Mouse (Mus musculus): ENCODE measurements at regions not wholly inside any gene's neighbourhood (a gene's known extent, or its start where the extent isn't known, plus 50 kb on each side); places are given as distances from the start of the nearest gene placed in this dataset.

DNA sequence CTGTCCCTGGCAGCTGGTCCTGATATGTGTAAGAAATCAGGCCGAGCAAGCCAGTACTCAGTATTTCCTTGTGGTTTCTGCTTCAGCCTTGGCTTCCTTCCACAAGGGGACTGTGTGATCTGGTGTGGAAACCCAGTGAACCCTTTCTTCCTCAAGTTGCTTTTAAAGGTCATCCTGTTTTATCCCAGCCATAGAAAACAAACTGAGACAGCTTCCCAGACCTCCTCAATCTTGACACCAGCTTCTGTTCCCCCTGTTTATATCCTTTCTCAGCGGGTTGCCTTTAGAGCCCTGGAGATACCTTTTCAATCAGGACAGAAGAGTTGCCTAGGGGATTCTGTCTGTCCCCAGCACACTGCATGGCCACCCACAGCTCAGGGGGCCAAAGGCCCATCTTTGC lies 155.2 kb upstream of the Zfp507 start:
- DNase-seq, result no peak
- H3K4me3 ChIP-seq (replicated peaks; ENCODE audit: extremely low read depth, low read depth, low read length), result no peak overlapping the region
- H3K4me1 ChIP-seq (ENCODE audit: control insufficient read depth, insufficient read depth, low read length), result no peaks in the 10 kb centered on the region
- TF ChIP-seq CTCF (IDR thresholded peaks at IDR 0.05; ENCODE audit: insufficient read depth, low read length), result no peak
- TF ChIP-seq POLR2A (IDR thresholded peaks at IDR 0.05; ENCODE audit: borderline replicate concordance, extremely low read depth, low read depth, low read length), result no peak
- WGBS, result 12% methylated on average over 2 of the region's 2 CpGs

DNA sequence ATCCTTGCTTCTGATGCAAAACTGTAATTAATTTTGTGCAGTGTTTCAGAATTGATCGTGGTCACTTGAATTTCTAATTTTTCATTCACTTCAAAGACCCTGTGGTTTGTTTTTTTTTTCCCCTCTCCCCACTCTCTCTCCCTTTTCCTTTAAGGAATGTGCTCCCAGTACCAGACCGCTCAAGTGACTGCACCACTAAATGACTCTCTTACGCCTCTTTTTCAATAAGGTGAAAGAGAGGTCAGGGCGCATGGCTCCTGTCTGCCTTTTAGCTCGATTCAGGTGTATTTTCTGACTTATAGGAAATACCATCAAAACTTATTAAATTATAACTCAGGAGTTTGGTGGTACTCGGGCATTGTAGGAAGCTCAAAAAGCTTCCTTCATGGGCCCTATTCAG lies 146.0 kb upstream of the Zfp507 start:
- 36% methylated on average over 6 of the region's 6 CpGs for WGBS
- no peak overlapping the region for H3K4me3 ChIP-seq (replicated peaks; ENCODE audit: extremely low read depth, low read depth, low read length)

DNA sequence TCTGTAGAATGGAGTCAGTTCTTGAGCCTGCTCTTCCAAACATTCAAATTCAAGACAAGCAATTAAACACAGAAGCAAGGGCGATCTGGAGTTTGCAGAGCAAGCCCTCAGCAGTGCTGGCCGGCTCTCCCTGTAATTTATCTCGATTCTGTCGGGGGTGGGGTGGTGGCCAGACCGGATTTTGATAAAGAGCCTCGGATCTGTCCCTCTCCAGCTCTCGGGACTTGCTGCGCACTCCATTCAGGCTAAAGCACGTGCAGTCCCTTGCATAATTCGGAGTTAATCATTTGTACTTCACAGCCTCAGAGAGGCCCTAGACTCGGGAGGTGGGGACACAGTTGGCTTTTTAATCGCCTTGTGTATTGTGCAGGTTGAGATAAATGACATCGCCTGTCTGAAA lies 145.6 kb upstream of the Zfp507 start:
- H3K4me1 ChIP-seq (ENCODE audit: control insufficient read depth, insufficient read depth, low read length), result no peaks in the 10 kb centered on the region
- 4% methylated on average over 13 of the region's 13 CpGs for WGBS
- TF ChIP-seq CTCF (IDR thresholded peaks at IDR 0.05; ENCODE audit: insufficient read depth, low read length) (no peak), POLR2A (IDR thresholded peaks at IDR 0.05; ENCODE audit: borderline replicate concordance, extremely low read depth, low read depth, low read length) (no peak)
- DNase-seq, result peak; percentile 23
- H3K4me3 ChIP-seq (replicated peaks; ENCODE audit: extremely low read depth, low read depth, low read length), result no peak overlapping the region

More for the DNA sequence above, 146.0 kb upstream of the Zfp507 start:
- TF ChIP-seq CTCF (IDR thresholded peaks at IDR 0.05; ENCODE audit: insufficient read depth, low read length), result no peak
- TF ChIP-seq POLR2A (IDR thresholded peaks at IDR 0.05; ENCODE audit: borderline replicate concordance, extremely low read depth, low read depth, low read length), result no peak
- no peaks in the 10 kb centered on the region for H3K4me1 ChIP-seq (ENCODE audit: control insufficient read depth, insufficient read depth, low read length)
- DNase-seq, result no peak

DNA sequence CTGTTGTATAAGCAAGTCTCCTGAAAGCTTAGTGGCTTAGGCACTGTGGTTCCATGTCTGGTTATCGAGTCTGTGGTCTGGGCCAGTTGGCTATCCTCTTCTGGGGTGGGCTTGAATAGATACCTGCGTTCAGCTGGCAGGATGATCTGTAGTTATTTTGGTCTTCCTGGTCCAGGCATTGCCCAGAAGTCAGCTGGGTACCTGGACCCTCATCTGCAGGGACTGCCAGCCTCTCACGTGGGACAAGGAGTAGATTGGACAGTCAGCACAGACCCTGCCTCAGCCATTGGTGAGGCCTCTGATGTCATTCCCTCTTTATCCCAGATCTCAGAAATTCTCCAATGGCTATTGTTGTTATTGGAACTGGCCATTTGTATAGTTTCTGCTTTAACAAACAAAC lies 138.3 kb upstream of the Zfp507 start:
- no peak for TF ChIP-seq POLR2A (IDR thresholded peaks at IDR 0.05; ENCODE audit: borderline replicate concordance, extremely low read depth, low read depth, low read length)
- no peak for TF ChIP-seq CTCF (IDR thresholded peaks at IDR 0.05; ENCODE audit: insufficient read depth, low read length)
- no peak for DNase-seq
- H3K4me1 ChIP-seq (ENCODE audit: control insufficient read depth, insufficient read depth, low read length), result no peaks in the 10 kb centered on the region
- 82% methylated on average over 3 of the region's 3 CpGs for WGBS
- no peak overlapping the region for H3K4me3 ChIP-seq (replicated peaks; ENCODE audit: extremely low read depth, low read depth, low read length)

DNA sequence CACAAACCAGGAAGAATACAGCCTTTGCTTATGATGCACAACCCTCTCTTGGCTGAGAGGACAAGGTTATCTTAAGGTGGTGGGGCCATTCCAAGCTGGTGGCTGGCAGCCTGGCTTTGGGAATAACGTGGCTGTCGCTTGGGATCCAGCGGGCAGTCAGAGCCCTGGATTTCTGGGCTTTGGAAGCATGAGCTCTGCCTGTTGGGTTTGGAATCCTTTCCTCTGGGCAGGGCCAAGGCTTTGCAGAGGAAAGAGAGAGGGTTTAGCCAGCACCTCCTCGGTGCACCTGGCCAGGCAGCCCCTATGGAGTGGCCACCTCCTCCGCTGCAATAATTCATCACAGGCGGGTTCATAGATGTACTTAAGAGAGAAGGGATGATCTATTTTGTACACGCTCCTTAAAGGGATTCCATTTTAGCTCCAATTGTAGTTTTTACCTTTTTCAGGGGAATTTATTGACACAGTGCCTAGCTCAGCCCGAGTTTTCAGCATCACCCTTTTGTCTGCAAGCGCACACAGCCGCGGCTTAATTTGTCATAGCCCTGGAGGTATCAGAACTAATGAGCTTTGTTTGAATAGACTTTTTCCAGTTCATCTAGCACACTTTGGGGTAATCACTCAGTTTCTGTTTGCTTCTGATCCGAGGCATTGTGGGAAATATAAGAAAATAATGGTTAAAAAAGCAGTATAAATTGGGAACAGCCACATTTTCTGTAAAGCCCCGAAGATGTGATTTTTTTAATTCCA lies 135.5 kb upstream of the Zfp507 start:
- no peak overlapping the region for H3K4me3 ChIP-seq (replicated peaks; ENCODE audit: extremely low read depth, low read depth, low read length)
- H3K4me1 ChIP-seq (ENCODE audit: control insufficient read depth, insufficient read depth, low read length), result no peaks in the 10 kb centered on the region
- DNase-seq, result no peak
- 73% methylated on average over 13 of the region's 13 CpGs for WGBS
- TF ChIP-seq CTCF (IDR thresholded peaks at IDR 0.05; ENCODE audit: insufficient read depth, low read length), result no peak
- no peak for TF ChIP-seq POLR2A (IDR thresholded peaks at IDR 0.05; ENCODE audit: borderline replicate concordance, extremely low read depth, low read depth, low read length)

DNA sequence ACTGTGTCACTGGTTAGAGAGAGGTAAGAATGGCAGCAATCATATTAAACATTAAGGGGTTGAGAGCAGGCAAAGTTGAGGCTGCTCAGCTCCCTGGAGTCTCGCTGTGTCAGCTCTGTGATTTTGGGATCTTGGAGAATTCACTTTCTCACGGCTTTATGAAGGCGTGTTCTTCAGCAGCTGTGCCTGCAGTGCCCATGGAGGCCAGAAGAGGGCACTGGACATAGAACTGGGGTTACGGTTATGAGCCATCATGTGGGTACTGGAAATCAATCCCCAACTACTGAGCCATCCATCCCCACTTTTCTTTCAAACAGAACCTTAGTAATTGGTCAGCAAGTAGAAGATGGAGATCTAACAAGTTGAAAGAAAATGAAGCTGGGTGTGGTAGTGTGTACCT lies 123.9 kb upstream of the Zfp507 start:
- TF ChIP-seq POLR2A (IDR thresholded peaks at IDR 0.05; ENCODE audit: borderline replicate concordance, extremely low read depth, low read depth, low read length) (no peak), CTCF (IDR thresholded peaks at IDR 0.05; ENCODE audit: insufficient read depth, low read length) (no peak)
- WGBS, result 86% methylated on average over 4 of the region's 4 CpGs
- Histone ChIP-seq H3K4me3 (replicated peaks; ENCODE audit: extremely low read depth, low read depth, low read length) (no peak overlapping the region), H3K4me1 (ENCODE audit: control insufficient read depth, insufficient read depth, low read length) (no peaks in the 10 kb centered on the region)
- DNase-seq, result no peak

DNA sequence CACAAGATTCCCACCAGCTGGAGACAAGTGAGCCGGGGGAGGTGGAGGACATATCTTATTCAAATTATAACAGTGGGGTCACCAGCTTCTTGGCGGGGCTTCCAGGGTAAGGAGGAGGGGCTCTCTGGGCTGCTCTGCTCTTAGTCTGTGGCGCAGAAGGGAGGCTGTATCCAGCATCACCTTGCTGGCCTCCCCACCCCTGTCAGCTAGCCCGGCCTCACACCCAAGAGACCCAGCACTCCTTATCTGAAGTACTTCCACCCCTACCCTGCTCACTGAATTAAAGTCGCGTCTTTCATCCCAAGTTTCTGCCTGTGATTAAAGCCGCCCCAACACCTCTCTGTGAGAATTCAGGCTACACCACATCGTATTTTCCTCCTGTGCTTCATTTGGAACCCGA lies 119.8 kb upstream of the Zfp507 start:
- no peak for TF ChIP-seq POLR2A (IDR thresholded peaks at IDR 0.05; ENCODE audit: borderline replicate concordance, extremely low read depth, low read depth, low read length)
- TF ChIP-seq CTCF (IDR thresholded peaks at IDR 0.05; ENCODE audit: insufficient read depth, low read length), result no peak
- WGBS, result 46% methylated on average over 9 of the region's 9 CpGs
- Histone ChIP-seq H3K4me1 (ENCODE audit: control insufficient read depth, insufficient read depth, low read length) (no peaks in the 10 kb centered on the region), H3K4me3 (replicated peaks; ENCODE audit: extremely low read depth, low read depth, low read length) (no peak overlapping the region)
- DNase-seq, result no peak

DNA sequence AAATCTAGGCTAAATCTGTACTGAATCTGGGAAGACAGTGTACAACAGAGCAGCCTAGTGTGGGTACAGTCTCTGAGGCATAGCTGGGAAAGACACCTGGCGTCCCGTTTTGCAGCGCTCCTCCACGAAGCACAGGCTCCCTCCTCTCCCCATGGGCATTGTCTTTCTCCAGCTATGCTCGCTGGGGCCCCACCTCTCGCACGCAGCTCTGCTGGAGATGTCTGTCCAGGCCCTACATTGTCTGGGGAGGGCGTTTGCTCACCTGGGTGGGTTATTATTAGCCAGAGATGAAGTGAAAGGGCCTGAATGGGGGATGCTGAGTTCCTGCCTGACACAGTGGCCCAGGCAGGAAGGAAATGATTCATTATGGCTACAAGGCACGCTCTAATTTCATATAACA lies 118.1 kb upstream of the Zfp507 start:
- TF ChIP-seq CTCF (IDR thresholded peaks at IDR 0.05; ENCODE audit: insufficient read depth, low read length), result no peak
- TF ChIP-seq POLR2A (IDR thresholded peaks at IDR 0.05; ENCODE audit: borderline replicate concordance, extremely low read depth, low read depth, low read length), result no peak
- DNase-seq, result no peak
- 39% methylated on average over 9 of the region's 9 CpGs for WGBS
- no peak overlapping the region for H3K4me3 ChIP-seq (replicated peaks; ENCODE audit: extremely low read depth, low read depth, low read length)
- no peaks in the 10 kb centered on the region for H3K4me1 ChIP-seq (ENCODE audit: control insufficient read depth, insufficient read depth, low read length)

DNA sequence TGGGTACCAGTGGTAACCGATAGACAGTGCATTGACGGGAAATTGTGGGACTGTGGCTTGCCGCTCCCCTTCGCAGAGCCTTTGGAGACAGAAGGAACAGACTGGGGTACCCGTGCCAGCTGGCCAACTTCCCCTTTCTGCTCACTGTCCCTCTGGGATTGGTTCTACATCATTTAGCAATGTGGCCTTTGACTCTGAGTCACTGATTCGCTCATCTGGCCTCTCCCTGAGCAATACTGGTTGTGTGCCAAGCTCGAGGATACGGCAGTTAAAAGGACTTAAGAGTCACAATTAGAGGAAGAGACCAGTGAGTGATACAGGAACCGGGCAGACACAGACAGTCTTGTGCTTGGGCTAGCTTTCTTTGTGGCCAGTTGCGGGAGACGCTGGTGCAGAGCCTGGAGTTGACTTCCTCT lies 117.4 kb upstream of the Zfp507 start:
- Histone ChIP-seq H3K4me3 (replicated peaks; ENCODE audit: extremely low read depth, low read depth, low read length) (no peak overlapping the region), H3K4me1 (ENCODE audit: control insufficient read depth, insufficient read depth, low read length) (no peaks in the 10 kb centered on the region)
- no peak for TF ChIP-seq POLR2A (IDR thresholded peaks at IDR 0.05; ENCODE audit: borderline replicate concordance, extremely low read depth, low read depth, low read length)
- no peak for TF ChIP-seq CTCF (IDR thresholded peaks at IDR 0.05; ENCODE audit: insufficient read depth, low read length)
- 25% methylated on average over 11 of the region's 11 CpGs for WGBS
- no peak for DNase-seq

DNA sequence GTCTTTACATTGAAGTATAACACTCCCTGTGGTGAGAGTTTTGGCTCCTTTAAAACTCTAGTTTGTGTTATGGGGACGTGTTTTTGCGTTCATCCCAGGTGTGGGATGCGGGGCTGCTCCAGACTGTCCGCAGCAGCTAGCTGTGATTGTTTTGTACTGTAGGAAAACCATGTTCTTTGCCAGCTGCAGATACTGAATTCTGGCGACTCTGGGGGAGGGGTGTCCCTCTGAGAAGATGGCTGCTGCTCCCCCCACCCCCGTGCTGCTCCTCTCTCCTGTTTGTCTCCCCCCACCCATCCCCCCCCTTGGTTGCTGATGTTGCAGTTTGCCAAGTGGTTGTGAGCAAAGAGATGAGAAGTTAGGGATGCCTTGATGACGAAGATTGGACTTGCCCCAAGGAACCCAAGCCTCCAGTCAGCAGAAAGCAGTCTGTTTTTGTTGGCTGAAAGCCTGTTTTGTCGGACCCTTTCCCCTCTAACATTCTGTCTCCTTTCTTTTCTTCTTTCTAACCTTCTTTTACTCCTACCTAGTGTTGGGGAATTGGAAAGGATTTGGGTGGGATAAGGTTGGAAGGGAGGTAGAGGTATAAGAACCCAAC lies 107.4 kb upstream of the Zfp507 start:
- 53% methylated on average over 8 of the region's 8 CpGs for WGBS
- Histone ChIP-seq H3K4me3 (replicated peaks; ENCODE audit: extremely low read depth, low read depth, low read length) (no peak overlapping the region), H3K4me1 (ENCODE audit: control insufficient read depth, insufficient read depth, low read length) (no peaks in the 10 kb centered on the region)
- TF ChIP-seq POLR2A (IDR thresholded peaks at IDR 0.05; ENCODE audit: borderline replicate concordance, extremely low read depth, low read depth, low read length) (no peak), CTCF (IDR thresholded peaks at IDR 0.05; ENCODE audit: insufficient read depth, low read length) (no peak)
- no peak for DNase-seq
